In genomic region chr3:93568428-93569040, GRCm38 (mm10) we compare ENCODE assay signal across 8 mouse cellular contexts. TPM values are rescaled to one million over a fixed set of nuclear protein-coding genes. Genes with fewer than 3 reads are reported as not detected.
A peak's percentile ranks its signal among the peaks of the same experiment; 100 is the strongest.
DNase-seq lines count a peak whose midpoint lies in the region; ATAC-seq lines count a peak whose summit lies in the region.

No protein-coding gene starts in this region.

- H3K4me1 ChIP-seq in forebrain, embryonic 14.5 days (ENCODE audit: control insufficient read depth, insufficient read depth, low read length), result no peaks in the 10 kb centered on the region
- no peaks in the 10 kb centered on the region for H3K4me1 ChIP-seq in forebrain, embryonic 10.5 days
- peaks cover 8% of the 10 kb centered on the region for H3K4me1 ChIP-seq in heart, embryonic 13.5 days
- H3K4me1 ChIP-seq in liver, embryonic 12.5 days, result no peaks in the 10 kb centered on the region

- no peak overlapping the region for H3K9ac ChIP-seq in forebrain, embryonic 14.5 days (ENCODE audit: low read length)
- H3K9ac ChIP-seq in heart, embryonic 13.5 days, result no peak overlapping the region
- H3K9ac ChIP-seq in liver, embryonic 12.5 days, result no peak overlapping the region

- DNase-seq in forebrain, embryonic 14.5 days (ENCODE audit: low spot score), result peak; percentile 62
- DNase-seq in forebrain, embryonic 10.5 days (ENCODE audit: extremely low spot score, low spot score), result no peak
- DNase-seq in brain, adult 2 months (ENCODE audit: low read depth, low spot score), result peak; percentile 89
- peak; percentile 91 for DNase-seq in large intestine, adult 2 months (ENCODE audit: low read depth, low spot score)
- peak; percentile 81 for DNase-seq in lung, postnatal 36 days
- DNase-seq in cerebellum, adult 9-10 months, result no peak

- peak; percentile 50; the same call in 1 of the 2 replicates for ATAC-seq in forebrain, embryonic 14.5 days
- ATAC-seq in heart, embryonic 13.5 days (ENCODE audit: extremely low read depth, insufficient number of reproducible peaks, low FRiP score, low TSS enrichment), result peak; percentile 31; the same call in 1 of the 2 replicates
- no peak for ATAC-seq in liver, embryonic 12.5 days

- no peak overlapping the region for H3K27ac ChIP-seq in forebrain, embryonic 14.5 days (ENCODE audit: low read depth, low read length)
- no peak overlapping the region for H3K27ac ChIP-seq in forebrain, embryonic 10.5 days
- peak overlapping the region; percentile 75 for H3K27ac ChIP-seq in heart, embryonic 13.5 days (replicated peaks)
- H3K27ac ChIP-seq in liver, embryonic 12.5 days, result no peak overlapping the region

- no peaks in the 10 kb centered on the region for H3K27me3 ChIP-seq in forebrain, embryonic 14.5 days (replicated peaks; ENCODE audit: control insufficient read depth, insufficient read depth, low read length)
- no peaks in the 10 kb centered on the region for H3K27me3 ChIP-seq in forebrain, embryonic 10.5 days (ENCODE audit: poor library complexity, severe bottlenecking)
- no peaks in the 10 kb centered on the region for H3K27me3 ChIP-seq in heart, embryonic 13.5 days (replicated peaks)
- H3K27me3 ChIP-seq in liver, embryonic 12.5 days (replicated peaks), result no peaks in the 10 kb centered on the region

- no peak overlapping the region for H3K4me2 ChIP-seq in forebrain, embryonic 14.5 days (ENCODE audit: low read length)
- peak overlapping the region; percentile 44 for H3K4me2 ChIP-seq in heart, embryonic 13.5 days
- H3K4me2 ChIP-seq in liver, embryonic 12.5 days, result no peak overlapping the region

- H3K4me3 ChIP-seq in forebrain, embryonic 14.5 days (ENCODE audit: low read depth, low read length), result no peak overlapping the region
- no peak overlapping the region for H3K4me3 ChIP-seq in forebrain, embryonic 10.5 days
- H3K4me3 ChIP-seq in heart, embryonic 13.5 days, result no peak overlapping the region
- no peak overlapping the region for H3K4me3 ChIP-seq in liver, embryonic 12.5 days

- 70% methylated on average over 7 of the region's 7 CpGs for WGBS in forebrain, embryonic 14.5 days
- 78% methylated on average over 7 of the region's 7 CpGs for WGBS in forebrain, embryonic 10.5 days
- 30% methylated on average over 7 of the region's 7 CpGs for WGBS in heart, embryonic 13.5 days
- 3% methylated on average over 7 of the region's 7 CpGs for WGBS in large intestine, adult 2 months
- 67% methylated on average over 6 of the region's 7 CpGs for WGBS in liver, embryonic 12.5 days (ENCODE audit: insufficient replicate concordance)

- no peaks in the 10 kb centered on the region for H3K9me3 ChIP-seq in forebrain, embryonic 14.5 days (replicated peaks; ENCODE audit: control insufficient read depth, low read length)
- H3K9me3 ChIP-seq in forebrain, embryonic 10.5 days, result no peaks in the 10 kb centered on the region
- no peaks in the 10 kb centered on the region for H3K9me3 ChIP-seq in heart, embryonic 13.5 days
- H3K9me3 ChIP-seq in liver, embryonic 12.5 days (replicated peaks), result no peaks in the 10 kb centered on the region

- H3K36me3 ChIP-seq in forebrain, embryonic 14.5 days (ENCODE audit: control insufficient read depth, insufficient read depth, low read length), result no peaks in the 10 kb centered on the region
- no peaks in the 10 kb centered on the region for H3K36me3 ChIP-seq in forebrain, embryonic 10.5 days (replicated peaks)
- peaks cover 21% of the 10 kb centered on the region for H3K36me3 ChIP-seq in heart, embryonic 13.5 days
- H3K36me3 ChIP-seq in liver, embryonic 12.5 days, result 0 out of 2 replicates have a peak, but pooled peaks cover 6% of the 10 kb centered on the region

RNA-seq across cellular contexts. Expression of gene S100a10, which starts 13.7 kb away (rescaled TPM):
- polyA plus RNA-seq in forebrain, embryonic 14.5 days (2014; fragmentation: Nextera tagmentation; extraction: Ambion mirVana), result 121 and 131 TPM in 2 replicates
- polyA plus RNA-seq in forebrain, embryonic 10.5 days (2016; fragmentation: Nextera tagmentation; extraction: Ambion mirVana), result 93.1 and 94.7 TPM in 2 replicates
- polyA plus RNA-seq in heart, embryonic 13.5 days (2015; fragmentation: Nextera tagmentation; extraction: Ambion mirVana), result 197 and 200 TPM in 2 replicates
- polyA plus RNA-seq in large intestine, adult 2 months (2012; rRNA removed), result 437 and 499 TPM in 2 replicates
- polyA plus RNA-seq in liver, embryonic 12.5 days (2016; fragmentation: Nextera tagmentation; extraction: Ambion mirVana), result 87.8 and 91.1 TPM in 2 replicates

RNA-seq across cellular contexts. Expression of gene S100a11, which starts 48.2 kb away (rescaled TPM):
- polyA plus RNA-seq in forebrain, embryonic 14.5 days (2014; fragmentation: Nextera tagmentation; extraction: Ambion mirVana), result 140 and 148 TPM in 2 replicates
- 211 and 229 TPM in 2 replicates for polyA plus RNA-seq in forebrain, embryonic 10.5 days (2016; fragmentation: Nextera tagmentation; extraction: Ambion mirVana)
- 842 and 881 TPM in 2 replicates for polyA plus RNA-seq in heart, embryonic 13.5 days (2015; fragmentation: Nextera tagmentation; extraction: Ambion mirVana)
- polyA plus RNA-seq in large intestine, adult 2 months (2012; rRNA removed), result 187 and 233 TPM in 2 replicates
- polyA plus RNA-seq in liver, embryonic 12.5 days (2016; fragmentation: Nextera tagmentation; extraction: Ambion mirVana), result 158 and 165 TPM in 2 replicates

Comparison
In these comparisons a context has a peak if more than half of its experiments do, and no peak if none do; other contexts are left out.
1. DNase-seq: peak in forebrain, embryonic 14.5 days (single experiment), brain, adult 2 months (single experiment), large intestine, adult 2 months (single experiment) and lung, postnatal 36 days (single experiment); none in forebrain, embryonic 10.5 days (single experiment) and cerebellum, adult 9-10 months (single experiment).